Mouse (Mus musculus) ES-Bruce4 (cell line): ENCODE measurements around the gene Ywhae.

Experiments
- CTCF ChIP-seq: IDR thresholded peaks from one replicate; pipeline ENCODE4 v1.8.1; 2011; ENCODE audit warnings: low read depth, low read length
- EP300 ChIP-seq: IDR thresholded peaks from 2 replicates; pipeline ENCODE4 v1.6.1; 2011; ENCODE audit warnings: low read depth, low read length; ENCODE audit not compliant: insufficient read depth
- POLR2A ChIP-seq: IDR thresholded peaks from one replicate; pipeline ENCODE4 v1.8.1; 2011; ENCODE audit warnings: low read length; ENCODE audit not compliant: insufficient read depth

DNA sequence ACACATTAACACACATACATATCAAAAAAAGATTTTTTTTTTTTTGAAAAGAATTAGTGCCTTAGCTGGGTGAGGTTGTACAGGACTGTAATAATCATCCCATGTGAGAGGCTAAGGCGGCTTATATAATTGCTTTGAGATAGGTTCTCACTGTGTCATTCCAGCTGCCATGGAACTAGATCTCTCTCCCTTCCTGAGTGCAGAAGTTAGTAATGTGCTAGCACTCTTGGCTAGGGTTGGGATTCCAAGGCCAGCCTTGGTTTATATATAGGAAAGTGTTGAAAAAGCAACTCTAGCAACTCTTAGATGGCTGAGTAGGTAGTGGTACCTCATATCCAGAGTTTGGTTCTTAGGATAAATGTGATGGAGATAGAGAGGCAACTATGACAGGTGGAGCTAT lies 25.9 kb downstream of the Ywhae start:
- no peak for TF ChIP-seq CTCF
- TF ChIP-seq EP300: no peak
- TF ChIP-seq POLR2A: no peak
